Mouse (Mus musculus): ENCODE measurements around the gene Cfd.

- TF ChIP-seq CHD1 (IDR thresholded peaks at IDR 0.05; ENCODE audit: low read depth, low read length) = no peak
- no peak for TF ChIP-seq POLR2A (IDR thresholded peaks at IDR 0.05; ENCODE audit: low read depth, low read length)
- no peak for TF ChIP-seq CTCF (conservative IDR thresholded peaks at IDR 0.05 in 1 of 2, IDR thresholded peaks at IDR 0.05 in 1 of 2; ENCODE audit: low read depth in 2 of 2, low read length in 2 of 2)
- TF ChIP-seq USF2 (conservative IDR thresholded peaks at IDR 0.05; ENCODE audit: low read depth, low read length) = no peak
- TF ChIP-seq IRF4 (IDR thresholded peaks at IDR 0.05; ENCODE audit: low read depth, low read length) = no peak
- TF ChIP-seq MAX (IDR thresholded peaks at IDR 0.05; ENCODE audit: low read length) = no peak
- no peak for TF ChIP-seq UBTF (IDR thresholded peaks at IDR 0.05; ENCODE audit: low read depth, low read length)
- no peak for TF ChIP-seq ETS1 (conservative IDR thresholded peaks at IDR 0.05; ENCODE audit: low read depth, low read length)
- no peak for TF ChIP-seq CHD2 (IDR thresholded peaks at IDR 0.05; ENCODE audit: low read length)
- no peak for TF ChIP-seq BHLHE40 (IDR thresholded peaks at IDR 0.05; ENCODE audit: low read depth, low read length)
- no peak for TF ChIP-seq POLR2AphosphoS2 (IDR thresholded peaks at IDR 0.05; ENCODE audit: low read depth, low read length)
- TF ChIP-seq EP300 (IDR thresholded peaks at IDR 0.05; ENCODE audit: low read length) = no peak
Observed at GRCm38 (mm10) chr10:79920958-79921535, 30.4 kb downstream of the Cfd start, which contains the start of gene R3hdm4.
